Mouse (Mus musculus) heart, postnatal 14 days (tissue): ENCODE results near the gene Atp13a4. TPM values are rescaled to one million over a fixed set of nuclear protein-coding genes. Genes with fewer than 3 reads are reported as not detected.

Source experiments
- DNase-seq, 2 experiments: peaks; one replicate each; pipeline ENCODE4 v3.0.0; 2021 to 2022
- intact Hi-C: fragments of 180-260 bp; cut with DNase I; formaldehyde crosslinking; loops from one replicate; pipeline ENCODE4 v1.15.1; 2025
- total RNA-seq, 2 experiments: library from RNA; stranded (reverse); gene quantifications; 2 replicates each; pipeline ENCODE4 v1.2.3; 2021

Atp13a4 gene
- total RNA-seq, 2 experiments from 2014 or later: not detected

DNA sequence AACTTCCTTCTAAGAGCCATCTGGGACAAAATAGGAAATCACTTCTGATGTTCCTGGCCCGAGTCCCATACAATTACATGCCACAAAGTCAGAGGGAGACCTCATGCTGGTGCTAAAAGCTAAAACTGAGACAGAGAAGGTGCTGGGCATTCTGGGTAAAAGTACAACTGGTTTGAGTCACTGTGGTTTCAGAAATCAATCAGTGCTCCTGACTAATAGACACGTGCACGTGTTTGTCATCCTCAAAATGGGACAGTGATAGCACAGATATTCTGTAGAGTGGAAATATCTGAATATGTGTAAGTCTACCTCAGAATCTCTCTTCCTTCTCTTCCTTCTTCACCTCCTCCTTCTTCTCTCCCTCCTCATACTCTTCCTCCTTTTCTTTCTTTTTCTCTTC lies 53.6 kb downstream of the Atp13a4 start:
- intact Hi-C loops: no loop called here
- DNase-seq: no peak

DNA sequence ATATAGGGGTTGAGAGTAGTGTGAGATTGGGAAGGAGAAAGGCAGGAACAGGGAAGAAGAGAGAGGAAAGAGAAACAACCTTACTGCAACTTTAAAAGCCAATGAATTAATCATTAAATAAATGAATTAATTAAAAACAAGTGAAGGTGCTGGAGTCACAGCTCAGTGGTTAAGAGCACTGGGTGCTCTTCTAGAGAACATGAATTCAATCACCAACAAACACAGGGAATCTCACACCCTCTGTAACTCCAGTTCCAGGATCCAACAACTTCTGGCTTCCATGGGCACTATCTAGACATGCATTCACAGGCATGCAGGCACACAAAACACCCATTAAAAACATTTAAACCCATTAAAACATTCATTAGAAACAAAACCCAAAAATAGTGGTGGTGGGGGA lies 63.2 kb downstream of the Atp13a4 start:
- intact Hi-C loops: no loop called here
- DNase-seq: no peak

DNA sequence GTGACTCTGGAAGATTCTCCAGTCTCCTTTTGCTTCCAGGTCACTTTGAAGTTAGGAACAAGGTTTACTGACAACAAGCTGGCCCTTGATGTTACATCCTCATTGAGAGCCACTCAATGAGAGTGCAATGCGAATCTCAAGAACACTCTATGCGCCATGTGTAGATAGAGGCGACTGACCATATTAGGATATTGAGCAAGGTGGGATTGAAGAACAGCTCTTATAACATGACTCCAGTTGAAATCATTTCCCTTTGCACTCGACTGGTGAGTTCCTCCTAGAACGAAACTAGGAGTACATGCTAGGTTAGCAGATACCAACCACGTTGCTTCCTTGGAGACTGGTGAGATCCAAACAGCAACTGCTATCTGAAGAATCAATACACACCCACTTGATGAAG lies 64.3 kb downstream of the Atp13a4 start:
- intact Hi-C loops: no loop called here

DNA sequence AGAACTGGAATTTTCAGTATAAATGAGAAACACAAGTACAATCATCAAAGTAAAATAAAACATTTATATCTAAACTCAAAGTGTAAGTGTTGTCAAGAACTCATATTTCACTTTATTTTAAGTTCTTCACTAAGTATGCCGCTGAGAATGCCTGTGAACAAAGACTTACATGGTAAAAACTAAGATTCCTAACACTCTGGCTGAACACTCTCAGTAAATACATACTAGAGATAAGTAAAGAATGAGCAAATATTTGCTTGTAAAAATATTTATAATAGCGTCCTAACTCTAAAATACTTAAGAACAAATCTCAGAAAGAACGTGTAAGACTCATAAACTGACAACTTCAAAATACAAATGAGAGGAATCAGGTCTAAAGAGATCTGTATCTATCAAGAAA lies 80.9 kb downstream of the Atp13a4 start:
- intact Hi-C loops: no loop called here

More for the DNA sequence above, 64.3 kb downstream of the Atp13a4 start:
- no peak for DNase-seq

DNA sequence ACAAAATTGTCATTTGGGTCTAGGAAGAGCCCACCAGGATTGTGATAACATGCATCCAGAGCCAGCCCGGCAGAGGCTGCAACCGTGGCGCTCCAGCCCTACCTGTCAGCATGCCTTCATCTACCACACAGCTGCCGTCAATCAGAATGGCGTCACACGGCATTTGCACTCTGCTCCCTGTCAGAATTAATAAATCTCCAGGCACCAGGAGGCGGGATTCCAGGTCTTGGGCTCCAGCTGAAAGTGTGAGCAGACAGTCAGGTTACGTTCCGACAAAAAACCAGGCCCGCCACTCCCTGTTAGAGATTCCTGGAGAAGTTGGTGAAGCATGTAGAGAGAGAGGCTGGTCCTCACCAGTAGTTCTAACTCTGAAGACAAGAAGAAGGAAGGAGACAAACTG lies 85.3 kb downstream of the Atp13a4 start:
- DNase-seq: no peak

More for the DNA sequence above, 80.9 kb downstream of the Atp13a4 start:
- no peak for DNase-seq

DNA sequence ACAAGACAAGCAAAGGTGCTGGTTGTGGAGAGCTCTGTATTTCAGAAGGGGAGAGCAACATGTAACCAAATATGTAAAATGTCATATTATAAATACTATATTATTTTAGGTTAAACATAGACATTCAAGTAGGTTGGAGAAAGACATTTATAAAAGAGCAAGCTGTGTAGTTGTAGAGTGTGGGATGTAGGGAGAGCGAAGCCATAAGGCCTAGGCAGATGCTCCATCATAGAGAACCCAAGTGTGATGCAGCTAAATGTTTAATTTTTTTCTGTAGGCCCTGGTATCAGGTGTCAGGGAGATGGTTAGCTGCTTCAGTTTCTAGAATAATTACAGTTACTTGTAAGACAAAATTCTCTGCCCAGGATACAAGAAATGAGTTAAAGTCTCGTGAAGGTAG lies 87.8 kb downstream of the Atp13a4 start:
- DNase-seq: no peak
- intact Hi-C loops: loop anchor here (10.0 kb wide), 1 partner anchor 108 kb away; no protein-coding TSS in a partner anchor

More for the DNA sequence above, 85.3 kb downstream of the Atp13a4 start:
- intact Hi-C loops: loop anchor here (10.0 kb wide), 1 partner anchor 105 kb away; no protein-coding TSS in a partner anchor

DNA sequence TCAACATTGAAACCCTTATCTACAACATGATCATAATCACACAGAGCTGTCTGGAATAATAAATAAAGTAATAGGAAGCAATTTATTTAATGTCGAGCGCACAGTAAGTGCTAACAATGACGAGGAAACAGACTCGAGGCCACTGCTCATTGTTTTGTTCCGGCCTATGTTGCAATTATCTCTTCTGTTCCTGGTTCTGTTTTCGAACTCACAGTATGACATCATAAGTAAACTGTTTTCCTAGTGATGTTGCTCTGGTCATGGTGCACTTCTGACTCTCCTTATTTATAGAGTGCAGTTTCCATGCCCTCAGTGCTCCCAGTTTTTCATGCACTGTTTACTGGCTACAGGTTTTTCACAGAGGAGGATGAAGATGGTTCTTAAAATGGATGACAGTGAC lies 91.4 kb downstream of the Atp13a4 start:
- no peak for DNase-seq
- intact Hi-C loops: loop anchor here (10.0 kb wide), 1 partner anchor 112 kb away; no protein-coding TSS in a partner anchor

DNA sequence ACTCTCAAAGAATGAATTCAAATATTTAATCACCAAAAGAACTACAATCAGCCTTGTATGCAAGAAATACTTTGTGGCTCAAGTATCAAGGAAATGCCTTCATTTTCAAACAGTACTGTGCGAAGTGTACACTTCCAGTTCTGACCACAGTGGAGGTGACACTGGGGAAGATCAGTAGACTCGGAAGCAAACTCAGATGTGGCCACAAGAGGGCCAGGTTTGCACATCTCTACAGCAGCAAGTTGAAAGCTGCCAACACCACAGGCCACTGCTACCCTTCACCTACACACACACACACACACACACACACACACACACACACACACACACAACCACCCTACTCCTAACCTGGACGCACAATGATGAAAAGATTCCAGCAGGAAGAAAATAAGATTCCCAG lies 93.0 kb downstream of the Atp13a4 start:
- intact Hi-C loops: loop anchor here (10.0 kb wide), 1 partner anchor 113 kb away; no protein-coding TSS in a partner anchor
- DNase-seq: peak; percentile 5 to 36

DNA sequence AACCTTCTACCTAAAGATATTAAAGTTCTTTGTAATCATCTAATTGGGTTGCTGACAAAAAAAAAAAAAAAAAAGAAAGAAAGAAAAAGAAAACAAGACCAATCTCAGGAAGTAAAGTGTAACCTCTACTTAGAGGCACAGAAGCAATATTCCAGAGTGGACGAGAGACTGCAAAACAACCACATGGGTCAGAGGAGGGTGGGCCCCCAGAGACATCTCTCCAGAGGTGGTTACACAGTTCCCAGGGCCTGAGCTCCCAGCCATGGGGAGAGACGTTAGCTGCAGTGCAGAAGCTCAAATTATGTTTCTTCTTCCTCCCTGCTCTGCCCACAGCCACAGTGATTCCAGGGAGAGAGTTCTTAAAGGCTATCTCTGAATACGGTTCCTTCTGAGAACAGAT lies 102.5 kb downstream of the Atp13a4 start:
- intact Hi-C loops: no loop called here
- DNase-seq: peak; percentile 3

DNA sequence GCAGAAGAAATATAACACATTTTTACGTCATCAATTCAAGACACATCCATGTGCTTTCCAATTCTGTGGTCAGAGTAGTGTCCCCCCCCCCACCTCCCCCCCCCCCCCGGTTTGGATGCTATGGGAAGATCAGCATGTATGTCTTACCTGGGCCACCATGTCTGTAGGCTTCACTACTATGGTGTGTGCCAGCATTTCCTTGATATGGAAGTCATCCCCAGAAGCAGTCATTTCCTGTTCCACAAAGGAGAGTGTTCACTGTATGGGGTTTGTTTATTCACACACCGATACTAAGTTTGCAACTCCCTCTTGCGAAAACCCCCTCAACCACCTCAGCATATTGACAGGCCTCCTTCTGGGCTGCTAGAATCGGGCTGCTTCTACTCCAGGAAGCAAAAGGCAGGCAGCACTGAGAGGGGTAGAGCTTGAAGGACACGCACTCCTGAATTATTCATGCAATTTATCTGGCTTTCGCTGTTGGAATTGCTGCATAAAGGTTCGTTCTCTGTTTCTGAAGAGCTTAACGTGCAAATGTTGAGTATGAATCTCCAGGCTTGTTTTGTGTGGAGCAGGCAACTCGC lies 103.2 kb downstream of the Atp13a4 start:
- DNase-seq: no peak
- intact Hi-C loops: no loop called here

DNA sequence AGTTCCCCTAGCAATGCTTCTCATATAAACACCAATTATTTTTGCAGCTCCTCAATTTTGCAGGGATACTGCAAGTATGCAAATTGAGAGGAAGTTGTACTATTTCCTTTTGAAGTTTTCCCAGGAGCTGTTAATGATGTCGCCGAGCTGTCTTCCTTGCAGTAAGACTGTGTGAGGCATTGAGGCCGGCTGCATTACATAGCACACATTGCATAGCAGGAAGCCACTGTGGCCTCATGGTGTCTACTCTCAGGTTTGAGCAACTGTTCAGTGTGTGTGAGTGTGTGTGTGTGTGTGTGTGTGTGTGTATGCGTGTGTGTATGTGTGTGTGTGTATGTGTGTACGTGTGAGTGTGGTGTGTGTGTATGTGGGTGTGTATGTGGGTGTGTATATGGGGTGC lies 106.6 kb downstream of the Atp13a4 start:
- intact Hi-C loops: loop anchor here (10.0 kb wide), 1 partner anchor 603 kb away; no protein-coding TSS in a partner anchor
- no peak for DNase-seq

DNA sequence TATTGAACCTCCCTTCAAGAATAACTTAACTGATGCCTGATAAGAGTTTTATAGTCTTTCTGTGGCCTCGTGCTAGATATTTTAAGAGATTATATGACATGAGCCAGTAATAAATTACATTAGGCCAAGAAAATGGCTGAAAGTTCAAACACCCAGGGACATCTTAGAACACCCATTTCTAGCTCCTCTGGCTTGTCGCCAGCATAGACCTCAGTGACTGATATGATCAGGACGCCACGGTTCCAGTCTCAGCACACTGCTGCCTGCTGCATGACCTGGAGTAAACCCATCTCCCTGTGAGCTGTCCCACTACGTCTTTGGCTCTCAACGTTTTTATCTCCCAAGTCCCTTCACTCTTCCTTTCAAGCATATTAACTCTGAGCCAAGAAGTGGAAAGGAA lies 108.9 kb downstream of the Atp13a4 start:
- intact Hi-C loops: loop anchor here (10.0 kb wide), 1 partner anchor 601 kb away; no protein-coding TSS in a partner anchor

DNA sequence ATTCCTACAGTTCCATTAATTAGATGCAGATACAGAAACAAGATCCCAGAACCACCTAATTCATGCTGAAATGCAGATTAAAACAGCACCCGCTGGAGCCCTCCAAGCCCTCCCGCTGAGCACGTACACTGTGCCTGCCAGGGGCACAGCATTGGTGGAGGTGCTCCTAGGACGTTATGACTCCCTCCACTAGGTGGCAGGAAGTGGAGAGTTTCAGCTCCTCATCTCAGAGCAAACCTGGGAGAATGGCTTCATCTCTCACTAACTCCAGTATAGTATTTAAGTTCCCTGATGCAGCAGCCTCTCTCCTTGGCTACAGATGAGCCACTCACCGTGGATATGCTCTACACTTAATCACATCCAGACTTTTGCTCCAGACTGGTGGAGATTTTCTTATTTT lies 110.0 kb downstream of the Atp13a4 start:
- DNase-seq: peak; percentile 8 to 35
- intact Hi-C loops: loop anchor here (10.0 kb wide), 1 partner anchor 600 kb away; no protein-coding TSS in a partner anchor

More for the DNA sequence above, 108.9 kb downstream of the Atp13a4 start:
- peak; percentile 1 to 2 for DNase-seq

DNA sequence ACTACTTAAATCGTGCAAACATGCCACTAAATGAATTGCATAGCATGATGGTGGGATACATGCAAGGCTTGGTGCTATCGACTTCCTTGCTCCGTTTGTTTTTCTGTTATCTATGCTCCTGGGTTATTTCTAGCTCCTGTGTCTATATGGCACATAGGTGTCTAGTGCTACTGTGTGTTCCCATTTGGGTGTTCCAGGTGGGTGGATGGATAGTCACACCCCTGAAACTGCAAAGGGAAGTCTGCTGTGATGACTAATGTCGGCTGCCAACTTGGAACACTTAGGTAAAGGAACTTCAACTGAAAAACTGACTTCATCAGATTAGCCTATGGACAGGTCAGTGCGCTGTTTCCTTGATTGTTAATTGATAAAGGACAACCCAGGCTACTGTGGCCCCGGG lies 129.8 kb downstream of the Atp13a4 start:
- DNase-seq: no peak
- intact Hi-C loops: no loop called here

DNA sequence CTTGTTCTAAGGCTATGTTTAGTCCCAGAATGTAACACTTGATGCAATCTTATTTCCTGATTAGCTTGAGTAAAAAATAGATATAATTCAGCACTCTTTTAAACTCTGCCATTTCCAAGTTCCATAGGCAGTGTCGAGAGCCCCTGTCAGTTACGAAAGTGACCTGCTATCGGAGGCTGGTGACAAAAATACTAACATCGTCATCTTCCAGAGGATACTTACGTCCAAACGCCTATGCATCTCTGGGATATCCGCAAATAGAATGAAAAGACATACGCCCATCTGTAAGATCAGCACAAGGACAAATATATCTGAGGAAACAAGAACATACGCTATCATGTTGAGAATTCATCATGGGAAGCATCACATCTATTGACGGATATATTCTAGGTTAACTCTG lies 137.3 kb downstream of the Atp13a4 start:
- no peak for DNase-seq
- intact Hi-C loops: no loop called here

DNA sequence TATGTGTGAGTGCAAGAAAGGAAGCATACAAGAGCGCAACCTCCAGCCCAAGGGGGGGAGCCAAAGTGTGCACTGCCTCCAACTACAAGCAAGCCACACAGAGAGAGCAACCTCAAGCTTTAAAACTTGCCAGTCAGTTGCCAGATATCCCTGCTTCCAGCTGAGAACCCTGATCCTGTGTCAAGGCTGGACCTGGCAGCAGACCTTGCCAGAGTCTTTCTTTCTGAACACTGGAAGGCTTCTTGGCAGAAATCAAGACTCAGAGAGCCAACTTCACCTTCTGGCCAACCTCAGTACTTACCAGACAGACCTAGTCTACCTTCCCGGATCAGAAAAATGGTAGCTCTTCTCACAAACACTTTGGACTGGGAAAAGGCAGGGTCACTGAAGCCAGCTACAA lies 145.6 kb downstream of the Atp13a4 start:
- intact Hi-C loops: no loop called here
- no peak for DNase-seq

DNA sequence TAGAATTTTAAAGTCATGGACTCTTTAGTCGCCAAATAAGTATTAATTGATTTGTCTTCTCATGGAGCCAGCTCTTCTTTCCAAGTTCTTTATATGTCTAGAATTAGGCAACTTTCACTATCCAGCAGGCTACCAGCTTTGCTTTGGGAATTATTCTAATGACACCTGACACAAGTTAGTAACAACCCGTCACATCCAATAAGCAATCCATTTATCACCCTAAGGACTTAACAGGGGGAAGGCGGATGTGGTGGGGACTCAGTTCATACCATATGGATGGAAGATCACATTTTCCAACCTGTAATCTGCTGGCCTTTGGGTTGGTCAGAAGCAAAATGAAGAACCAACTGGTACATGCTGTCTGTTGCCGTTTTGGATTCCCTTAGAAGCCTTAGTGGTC lies 159.9 kb downstream of the Atp13a4 start:
- no peak for DNase-seq
- intact Hi-C loops: no loop called here

DNA sequence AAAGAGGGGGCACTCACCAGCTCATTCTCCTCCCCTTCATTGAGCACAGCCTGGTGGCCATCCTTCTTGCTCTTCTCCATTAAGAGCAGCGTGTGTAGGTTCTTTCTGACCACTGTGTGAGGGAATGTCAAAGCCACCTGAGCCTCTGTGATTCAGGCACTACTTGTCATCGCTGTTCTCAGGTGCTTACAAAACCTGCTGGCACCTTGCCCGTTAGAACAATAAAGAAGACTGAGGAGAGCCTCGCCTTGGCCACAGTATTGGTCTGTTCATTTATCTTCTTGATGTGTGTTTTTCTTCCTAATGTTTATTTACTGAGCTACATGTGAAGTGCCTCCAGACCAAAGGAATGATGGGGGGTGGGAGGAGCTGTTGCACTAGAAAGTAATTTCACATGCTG lies 166.2 kb downstream of the Atp13a4 start, which contains the start of gene Atp13a5:
Gene Atp13a5, minus strand, starts transcription at position 275 of the 400 bp plus-strand sequence.
- DNase-seq: peak in 1 of 2 experiments; percentile 2
- intact Hi-C loops: no loop called here

DNA sequence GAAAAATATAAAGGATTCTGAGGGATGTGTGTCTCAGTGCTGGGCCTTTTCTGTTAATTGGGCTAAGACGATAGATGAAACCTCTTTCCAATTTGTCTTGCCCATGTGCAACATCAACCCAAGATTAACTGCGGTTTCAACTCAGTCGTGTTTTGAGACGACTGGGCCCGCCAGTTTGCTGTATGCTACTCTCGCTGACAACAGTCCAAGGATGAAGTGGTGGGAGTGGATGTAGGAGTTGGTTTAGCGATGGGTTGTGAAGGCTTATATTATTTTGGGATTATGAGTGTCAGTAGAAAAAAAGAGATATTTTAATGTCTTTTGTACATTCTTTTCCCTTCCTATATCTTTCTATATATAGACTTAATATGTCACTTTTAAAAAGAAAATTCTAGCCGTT lies 170.0 kb downstream of the Atp13a4 start:
- intact Hi-C loops: no loop called here
- no peak for DNase-seq
